Mouse (Mus musculus) heart, embryonic 15.5 days (tissue): ENCODE measurements around the gene Sez6l2. TPM values are rescaled to one million over a fixed set of nuclear protein-coding genes. Genes with fewer than 3 reads are reported as not detected.
A peak's percentile ranks its signal among the peaks of the same experiment; 100 is the strongest.

Source experiments
- ATAC-seq: fragments of 200-750 bp; cut with Nextera tagmentation; replicated peaks from 2 replicates; pipeline ENCODE4 v1.8.0; 2017; ENCODE audit warnings: low read depth, moderate TSS enrichment; ENCODE audit not compliant: insufficient number of reproducible peaks, insufficient read depth, low FRiP score
- H3K27ac ChIP-seq: fragments of 300-500 bp; sonication (generic); 2 replicates; pipeline ENCODE4 v1.5.1; 2015; ENCODE audit warnings: mild to moderate bottlenecking, inconsistent platforms
- H3K27me3 ChIP-seq: fragments of 300-500 bp; sonication (generic); 2 replicates; pipeline ENCODE4 v1.6.1; 2015; ENCODE audit warnings: inconsistent platforms
- H3K36me3 ChIP-seq: fragments of 300-500 bp; sonication (generic); 2 replicates; pipeline ENCODE4 v1.6.1; 2015; ENCODE audit warnings: mild to moderate bottlenecking, inconsistent platforms
- H3K4me1 ChIP-seq: fragments of 300-500 bp; sonication (generic); replicated peaks from 2 replicates; pipeline ENCODE4 v1.6.1; 2015; ENCODE audit warnings: inconsistent platforms
- H3K4me2 ChIP-seq: fragments of 300-500 bp; sonication (generic); 2 replicates; pipeline ENCODE4 v1.6.1; 2015; ENCODE audit warnings: inconsistent platforms, mild to moderate bottlenecking, moderate library complexity
- H3K4me3 ChIP-seq: fragments of 300-500 bp; sonication (generic); 2 replicates; pipeline ENCODE4 v1.5.1; 2015; ENCODE audit warnings: mild to moderate bottlenecking, inconsistent platforms
- H3K9ac ChIP-seq: fragments of 300-500 bp; sonication (generic); 2 replicates; pipeline ENCODE4 v1.6.1; 2015; ENCODE audit warnings: mild to moderate bottlenecking, inconsistent platforms
- H3K9me3 ChIP-seq: fragments of 300-500 bp; sonication (generic); replicated peaks from 2 replicates; pipeline ENCODE4 v1.6.1; 2016; ENCODE audit warnings: inconsistent platforms
- WGBS: fragments of 180-500 bp; shearing (Covaris S2); methylation state at CpG from one replicate; pipeline ENCODE4 v1.1.7; 2015; ENCODE audit warnings: mixed read lengths; 5-methylcytosine and 5-hydroxymethylcytosine counted together
- polyA plus RNA-seq: library from polyadenylated mRNA; unstranded; fragments of >200 nt; fragmentation: Nextera tagmentation; extraction: Ambion mirVana; gene quantifications from 2 replicates; pipeline ENCODE4 v1.2.1, GENCODE M21; 2015

Sez6l2 gene
- polyA plus RNA-seq, 1 experiment from 2014 or later, result 0.83 TPM

GRCm38 (mm10) chr7:127016971-127017949 is 66.9 kb downstream of the Sez6l2 start, which contains the start of gene Pagr1a:
Gene Pagr1a, minus strand, starts transcription at chr7:127017352.
- H3K9me3 ChIP-seq, result no peaks in the 10 kb centered on the region
- peak within 1 kb of the TSS; percentile 93 for H3K9ac ChIP-seq
- no peaks in the 10 kb centered on the region for H3K27me3 ChIP-seq
- H3K4me3 ChIP-seq, result peak within 1 kb of the TSS; percentile 77
- H3K4me2 ChIP-seq, result peak within 1 kb of the TSS; percentile 88
- H3K4me1 ChIP-seq, result peaks cover 68% of the 10 kb centered on the region
- peak within 1 kb of the TSS; percentile 99 for H3K27ac ChIP-seq
- peaks cover 14% of the 10 kb centered on the region; the same call in 1 of the 2 replicates for H3K36me3 ChIP-seq
- WGBS, result 4% methylated on average over 39 of the region's 39 CpGs
- peak; percentile 79 for ATAC-seq

GRCm38 (mm10) chr7:127017950-127018345 is 67.6 kb downstream of the Sez6l2 start:
- H3K9me3 ChIP-seq, result no peaks in the 10 kb centered on the region
- peaks cover 75% of the 10 kb centered on the region for H3K4me1 ChIP-seq
- peaks cover 17% of the 10 kb centered on the region for H3K36me3 ChIP-seq
- no peak overlapping the region for H3K9ac ChIP-seq
- 39% methylated on average over 6 of the region's 6 CpGs for WGBS
- no peak for ATAC-seq
- H3K27me3 ChIP-seq, result no peaks in the 10 kb centered on the region
- peak overlapping the region; percentile 99 for H3K27ac ChIP-seq
- no peak overlapping the region for H3K4me3 ChIP-seq
- H3K4me2 ChIP-seq, result no peak overlapping the region

- ATAC-seq, result no peak
- Histone ChIP-seq H3K9me3 (no peaks in the 10 kb centered on the region), H3K9ac (no peak overlapping the region), H3K36me3 (peaks cover 21% of the 10 kb centered on the region), H3K4me1 (peaks cover 76% of the 10 kb centered on the region), H3K4me3 (no peak overlapping the region), H3K4me2 (no peak overlapping the region), H3K27me3 (no peaks in the 10 kb centered on the region), H3K27ac (peak overlapping the region; percentile 99; the same call in 1 of the 2 replicates)
- 81% methylated on average over 15 of the region's 15 CpGs for WGBS
Measured at GRCm38 (mm10) chr7:127018416-127019305, 68.3 kb downstream of the Sez6l2 start.

- 75% methylated on average over 14 of the region's 14 CpGs for WGBS
Measured at GRCm38 (mm10) chr7:127019306-127019960, 69.1 kb downstream of the Sez6l2 start.

GRCm38 (mm10) chr7:127020031-127020430 is 69.7 kb downstream of the Sez6l2 start:
- WGBS, result 74% methylated on average over 3 of the region's 3 CpGs
- Histone ChIP-seq H3K27me3 (no peaks in the 10 kb centered on the region), H3K27ac (peak overlapping the region; percentile 44; the same call in 1 of the 2 replicates), H3K4me1 (peaks cover 77% of the 10 kb centered on the region), H3K4me2 (peak overlapping the region; percentile 82), H3K4me3 (peak overlapping the region; percentile 53), H3K9me3 (no peaks in the 10 kb centered on the region), H3K9ac (no peak overlapping the region), H3K36me3 (peaks cover 22% of the 10 kb centered on the region)
- ATAC-seq, result no peak

More at GRCm38 (mm10) chr7:127019306-127019960, 69.1 kb downstream of the Sez6l2 start:
- Histone ChIP-seq H3K4me3 (no peak overlapping the region), H3K4me2 (peak overlapping the region; percentile 82), H3K27ac (peak overlapping the region; percentile 44; the same call in 1 of the 2 replicates), H3K36me3 (peaks cover 24% of the 10 kb centered on the region), H3K9me3 (no peaks in the 10 kb centered on the region), H3K4me1 (peaks cover 77% of the 10 kb centered on the region), H3K9ac (no peak overlapping the region), H3K27me3 (no peaks in the 10 kb centered on the region)
- no peak for ATAC-seq

Other genes with a start within 250 kb of the Sez6l2 start
- gene Coro1a, start 242.8 kb upstream of the Sez6l2 start, polyA plus RNA-seq, result 13.5 and 71.8 TPM in 2 replicates
- gene Mapk3, start 191.0 kb upstream of the Sez6l2 start, polyA plus RNA-seq, result 51.0 and 66.8 TPM in 2 replicates
- 1.2 and 1.3 TPM in 2 replicates for gene Gdpd3, start 184.2 kb upstream of the Sez6l2 start, polyA plus RNA-seq
- 78.1 and 90.5 TPM in 2 replicates for gene Ypel3, start 173.6 kb upstream of the Sez6l2 start, polyA plus RNA-seq
- gene Tbx6, start 169.1 kb upstream of the Sez6l2 start, polyA plus RNA-seq, result 0.34 and 0.41 TPM in 2 replicates
- gene Ppp4c, start 158.1 kb upstream of the Sez6l2 start, polyA plus RNA-seq, result 120 and 149 TPM in 2 replicates
- gene Fam57b, start 152.9 kb upstream of the Sez6l2 start, polyA plus RNA-seq, result 0.69 and 1.3 TPM in 2 replicates
- not detected in 2 replicates for gene 4930451I11Rik, start 118.9 kb upstream of the Sez6l2 start, polyA plus RNA-seq
- gene Doc2a, start 103.1 kb upstream of the Sez6l2 start, polyA plus RNA-seq, result 0.53 TPM in 1 of 2 replicates, not detected in the other
- 14.3 and 24.2 TPM in 2 replicates for gene Hirip3, start 88.6 kb upstream of the Sez6l2 start, polyA plus RNA-seq
- gene Ino80e, start 88.2 kb upstream of the Sez6l2 start, polyA plus RNA-seq, result 50.4 and 56.9 TPM in 2 replicates
- gene Taok2, start 65.9 kb upstream of the Sez6l2 start, polyA plus RNA-seq, result 29.0 and 36.4 TPM in 2 replicates
- 19.2 and 23.0 TPM in 2 replicates for gene Tmem219, start 27.6 kb upstream of the Sez6l2 start, polyA plus RNA-seq
- gene Kctd13, start 21.7 kb upstream of the Sez6l2 start, polyA plus RNA-seq, result 12.3 and 14.8 TPM in 2 replicates
- gene Asphd1, start 981 bp upstream of the Sez6l2 start, polyA plus RNA-seq, result 0.08 and 0.20 TPM in 2 replicates
- gene Cdipt, start 25.4 kb downstream of the Sez6l2 start, polyA plus RNA-seq, result 67.4 and 86.6 TPM in 2 replicates
- gene Cdiptos, start 25.5 kb downstream of the Sez6l2 start, polyA plus RNA-seq, result 0.85 and 1.6 TPM in 2 replicates
- gene Mvp, start 64.1 kb downstream of the Sez6l2 start, polyA plus RNA-seq, result 14.5 and 18.1 TPM in 2 replicates
- gene Pagr1b, start 65.9 kb downstream of the Sez6l2 start, polyA plus RNA-seq, result 0.74 TPM in 1 of 2 replicates, not detected in the other
- 59.7 and 73.1 TPM in 2 replicates for gene Pagr1a, start 66.8 kb downstream of the Sez6l2 start, polyA plus RNA-seq
- gene Gm42742, start 70.5 kb downstream of the Sez6l2 start, polyA plus RNA-seq, result 15.7 and 16.6 TPM in 2 replicates
- 1.9 and 4.1 TPM in 2 replicates for gene Prrt2, start 70.6 kb downstream of the Sez6l2 start, polyA plus RNA-seq
- 35.6 and 53.7 TPM in 2 replicates for gene Maz, start 76.5 kb downstream of the Sez6l2 start, polyA plus RNA-seq
- gene Kif22, start 91.9 kb downstream of the Sez6l2 start, polyA plus RNA-seq, result 67.5 and 81.9 TPM in 2 replicates
- not detected in 2 replicates for gene Zg16, start 136.8 kb downstream of the Sez6l2 start, polyA plus RNA-seq
- gene AI467606, start 140.8 kb downstream of the Sez6l2 start, polyA plus RNA-seq, result 1.6 and 6.7 TPM in 2 replicates
- gene Qprt, start 171.7 kb downstream of the Sez6l2 start, polyA plus RNA-seq, result 1.8 and 2.6 TPM in 2 replicates
- gene Spn, start 187.3 kb downstream of the Sez6l2 start, polyA plus RNA-seq, result 0.23 and 1.5 TPM in 2 replicates
- 35.4 and 42.5 TPM in 2 replicates for gene Cd2bp2, start 245.5 kb downstream of the Sez6l2 start, polyA plus RNA-seq